In the genomic region with DNA sequence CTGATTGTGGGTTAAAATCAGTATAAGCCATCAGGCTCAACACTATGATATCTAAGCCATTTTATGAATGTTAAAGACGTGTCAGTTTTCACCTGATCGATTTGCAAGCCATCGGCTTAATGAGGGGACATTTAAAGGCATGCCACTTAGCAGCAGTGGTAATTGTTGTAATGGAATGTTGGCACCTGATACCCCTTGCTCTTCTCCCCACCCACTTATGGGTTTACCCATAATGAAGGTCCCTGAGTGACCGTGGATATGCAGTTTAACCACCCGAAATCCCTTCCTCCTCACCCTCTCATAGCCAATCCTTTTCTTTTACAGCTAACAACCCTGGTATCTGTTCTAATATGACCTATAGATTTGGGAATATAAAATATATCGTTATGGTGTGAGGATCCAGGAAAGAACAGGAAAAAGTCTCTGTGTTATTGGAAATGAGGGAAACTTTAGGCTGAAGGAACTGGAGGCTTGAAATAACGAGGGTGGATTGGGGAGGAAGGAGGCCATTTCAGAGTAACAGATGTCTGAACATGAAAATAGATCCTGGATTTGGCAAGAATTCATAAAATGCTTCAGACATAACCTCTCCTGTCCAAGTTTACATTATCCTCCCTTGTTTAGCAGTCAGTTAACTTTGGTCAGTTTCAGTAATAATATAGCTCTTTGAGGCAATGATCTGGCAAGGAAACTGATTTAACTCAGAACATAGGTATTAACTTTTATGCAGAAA, we compare ENCODE assay signal across 20 mouse cellular contexts.
DNase-seq lines count a peak whose midpoint lies in the region; ATAC-seq lines count a peak whose summit lies in the region.
"Had no signal": no experiment of that assay in that cellular context is flagged by ENCODE, and none has a peak within 500 bp of the region (broad histone marks: within the 10 kb centered on the region; RNA-seq: fewer than 3 reads in every experiment).

No protein-coding gene starts in this region.

- H3K27me3 ChIP-seq in forebrain, embryonic 13.5 days, result no peaks in the 10 kb centered on the region
- no peaks in the 10 kb centered on the region for H3K27me3 ChIP-seq in forebrain, embryonic 15.5 days
- no peaks in the 10 kb centered on the region for H3K27me3 ChIP-seq in neural tube, embryonic 12.5 days (replicated peaks)
- no peaks in the 10 kb centered on the region for H3K27me3 ChIP-seq in neural tube, embryonic 15.5 days (replicated peaks)
- H3K27me3 ChIP-seq: heart, embryonic 15.5 days had no signal

- WGBS in forebrain, embryonic 13.5 days, result 64% methylated on average over 7 of the region's 7 CpGs
- 49% methylated on average over 7 of the region's 7 CpGs for WGBS in forebrain, embryonic 15.5 days
- WGBS in neural tube, embryonic 12.5 days, result 76% methylated on average over 7 of the region's 7 CpGs
- WGBS in neural tube, embryonic 15.5 days, result 57% methylated on average over 7 of the region's 7 CpGs

- no peak overlapping the region for H3K9ac ChIP-seq in forebrain, embryonic 13.5 days
- H3K9ac ChIP-seq in forebrain, embryonic 15.5 days (replicated peaks), result no peak overlapping the region
- H3K9ac ChIP-seq in neural tube, embryonic 12.5 days, result no peak overlapping the region
- H3K9ac ChIP-seq in neural tube, embryonic 15.5 days (replicated peaks), result no peak overlapping the region
- H3K9ac ChIP-seq: forebrain, postnatal 0 days; heart, embryonic 15.5 days had no signal

- ATAC-seq in forebrain, embryonic 13.5 days, result peak; percentile 45; the same call in 1 of the 2 replicates
- ATAC-seq in forebrain, embryonic 15.5 days (replicated peaks), result no peak
- peak; percentile 37; the same call in 1 of the 2 replicates for ATAC-seq in neural tube, embryonic 12.5 days (ENCODE audit: low FRiP score, low read depth)
- ATAC-seq in neural tube, embryonic 15.5 days (ENCODE audit: low FRiP score), result no peak
- ATAC-seq: activated CD4-positive, CD25-positive, alpha-beta regulatory T cell, adult 4 months; intestine, embryonic 16.5 days; Patski had no signal

- no peak overlapping the region for H3K27ac ChIP-seq in forebrain, embryonic 13.5 days
- H3K27ac ChIP-seq in forebrain, embryonic 15.5 days (replicated peaks), result no peak overlapping the region
- no peak overlapping the region for H3K27ac ChIP-seq in neural tube, embryonic 12.5 days
- no peak overlapping the region for H3K27ac ChIP-seq in neural tube, embryonic 15.5 days (replicated peaks)
- H3K27ac ChIP-seq: heart, adult 2 months; heart, embryonic 15.5 days had no signal

- no peaks in the 10 kb centered on the region for H3K9me3 ChIP-seq in forebrain, embryonic 13.5 days (replicated peaks)
- no peaks in the 10 kb centered on the region for H3K9me3 ChIP-seq in forebrain, embryonic 15.5 days
- H3K9me3 ChIP-seq in neural tube, embryonic 12.5 days, result no peaks in the 10 kb centered on the region
- H3K9me3 ChIP-seq in neural tube, embryonic 15.5 days (replicated peaks), result no peaks in the 10 kb centered on the region
- H3K9me3 ChIP-seq: heart, embryonic 15.5 days had no signal

- H3K36me3 ChIP-seq in forebrain, embryonic 13.5 days (ENCODE audit: poor library complexity, severe bottlenecking), result no peaks in the 10 kb centered on the region
- H3K36me3 ChIP-seq in forebrain, embryonic 15.5 days, result no peaks in the 10 kb centered on the region
- H3K36me3 ChIP-seq in neural tube, embryonic 12.5 days, result no peaks in the 10 kb centered on the region
- H3K36me3 ChIP-seq in neural tube, embryonic 15.5 days, result no peaks in the 10 kb centered on the region
- H3K36me3 ChIP-seq: heart, embryonic 15.5 days had no signal

- H3K4me2 ChIP-seq in forebrain, embryonic 13.5 days, result no peak overlapping the region
- H3K4me2 ChIP-seq in forebrain, embryonic 15.5 days (replicated peaks), result no peak overlapping the region
- H3K4me2 ChIP-seq in neural tube, embryonic 12.5 days (replicated peaks), result no peak overlapping the region
- H3K4me2 ChIP-seq in neural tube, embryonic 15.5 days, result no peak overlapping the region
- H3K4me2 ChIP-seq: heart, embryonic 11.5 days; heart, embryonic 15.5 days had no signal

- H3K4me1 ChIP-seq in forebrain, embryonic 13.5 days, result no peaks in the 10 kb centered on the region
- no peaks in the 10 kb centered on the region for H3K4me1 ChIP-seq in forebrain, embryonic 15.5 days
- H3K4me1 ChIP-seq in neural tube, embryonic 12.5 days, result no peaks in the 10 kb centered on the region
- no peaks in the 10 kb centered on the region for H3K4me1 ChIP-seq in neural tube, embryonic 15.5 days
- H3K4me1 ChIP-seq: heart, embryonic 15.5 days had no signal

- DNase-seq in cerebellum, adult 18-20 months, result peak; percentile 15 to 24
- no peak for DNase-seq in cerebellum, adult 9-11 months
- peak; percentile 83 for DNase-seq in brain, adult 2 months (ENCODE audit: low read depth, low spot score)
- no peak for DNase-seq in adrenal gland, adult 18-20 months (ENCODE audit: low spot score in 2 of 2)
- DNase-seq: adrenal gland, adult 2 months; adrenal gland, postnatal 25 days; cerebellum, adult 11-12 months; gastrocnemius, postnatal 14 days; heart, adult 2 months; heart, postnatal 14 days had no signal

- no peak overlapping the region for H3K4me3 ChIP-seq in forebrain, embryonic 13.5 days
- no peak overlapping the region for H3K4me3 ChIP-seq in forebrain, embryonic 15.5 days
- H3K4me3 ChIP-seq in neural tube, embryonic 12.5 days, result no peak overlapping the region
- no peak overlapping the region for H3K4me3 ChIP-seq in neural tube, embryonic 15.5 days (replicated peaks)
- H3K4me3 ChIP-seq: heart, adult 2 months; heart, embryonic 15.5 days had no signal

Comparison
In these comparisons a context has a peak if more than half of its experiments do, and no peak if none do; other contexts are left out.
1. DNase-seq: peak in cerebellum, adult 18-20 months (2 of 2) and brain, adult 2 months (single experiment); none in cerebellum, adult 9-11 months (single experiment) and adrenal gland, adult 18-20 months (0 of 2).
2. ATAC-seq: peak in forebrain, embryonic 13.5 days (single experiment) and neural tube, embryonic 12.5 days (single experiment); none in forebrain, embryonic 15.5 days (single experiment) and neural tube, embryonic 15.5 days (single experiment).